Mouse (Mus musculus): ENCODE measurements around the gene Gm9918.
A peak's percentile ranks its signal among the peaks of the same experiment; 100 is the strongest.

DNA sequence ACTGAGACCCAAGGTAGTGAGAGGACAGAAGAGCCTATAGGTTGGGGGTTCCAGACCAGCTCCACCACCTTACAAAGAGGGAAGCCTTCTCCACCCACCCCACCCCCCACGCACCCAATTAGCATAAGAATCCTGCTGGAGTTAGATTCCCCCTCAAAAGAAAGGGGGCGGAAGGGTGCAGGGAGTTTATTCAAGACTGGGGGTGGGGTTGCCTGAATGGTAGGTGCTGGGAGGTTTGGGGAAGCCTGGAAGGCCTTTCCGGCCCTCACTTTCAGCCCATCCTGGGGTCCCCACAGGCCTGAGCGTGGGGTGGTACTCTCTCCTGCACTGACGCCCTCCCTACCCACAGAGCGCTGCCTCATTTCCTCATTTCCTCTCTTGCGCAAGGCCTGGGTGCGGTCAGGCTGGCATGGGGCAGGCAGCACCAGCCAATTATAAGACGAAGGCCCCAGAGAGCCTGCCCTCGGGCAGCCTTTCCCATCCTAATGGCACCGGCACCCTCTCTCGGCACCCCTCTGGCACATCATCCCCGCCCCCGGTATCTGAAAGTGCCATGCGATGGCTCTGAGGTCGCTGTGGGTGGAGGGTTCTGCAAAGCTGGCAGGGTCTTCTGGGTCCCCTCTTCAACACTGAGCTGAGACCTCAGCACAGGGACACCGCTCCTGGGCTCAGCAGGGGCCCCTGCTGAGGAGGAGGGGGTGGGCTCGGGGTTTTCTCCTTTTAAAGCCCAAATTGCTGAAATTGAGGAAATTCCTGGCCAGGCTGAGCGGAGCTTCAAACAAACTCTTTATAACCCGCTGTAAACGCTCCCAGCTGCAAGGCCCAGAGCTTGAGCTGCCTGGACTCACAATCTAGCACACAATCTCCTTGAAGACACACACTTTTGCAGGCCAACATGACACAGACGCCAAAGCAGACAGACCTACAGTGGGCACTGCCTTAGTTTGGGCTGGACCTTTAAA is 26.9 kb upstream of the Gm9918 start:
- TF ChIP-seq CTCF (conservative IDR thresholded peaks at IDR 0.05; ENCODE audit: low read length), result no peak
- peak; percentile 93 for TF ChIP-seq POU5F1 (IDR thresholded peaks at IDR 0.05; ENCODE audit: borderline replicate concordance, low read length)
- TF ChIP-seq NANOG (IDR thresholded peaks at IDR 0.05; ENCODE audit: borderline replicate concordance, low read length), result peak; percentile 31; the same call in 1 of the 2 replicates
